Mouse (Mus musculus) left cerebral cortex, adult 2 months (tissue): ENCODE results near the gene Dnase1l1. TPM values are rescaled to one million over a fixed set of nuclear protein-coding genes. Genes with fewer than 3 reads are reported as not detected.

ENCODE experiments used
- DNase-seq, 2 experiments: peaks; one replicate each; pipeline ENCODE4 v3.0.0; 2021 to 2022; ENCODE audit warnings: low spot score in 2 of 2, mixed read lengths in 1 of 2; ENCODE audit errors: extremely low spot score in 1 of 2
- H3K27ac ChIP-seq: fragments of 200-600 bp; 2 replicates; pipeline ENCODE4 v1.8.1; 2022
- H3K4me3 ChIP-seq: fragments of 200-600 bp; 2 replicates; pipeline ENCODE4 v1.8.1; 2022
- CTCF ChIP-seq: fragments of 200-600 bp; IDR thresholded peaks from 2 replicates; pipeline ENCODE4 v1.8.1; 2022; ENCODE audit warnings: antibody characterized with exemption, mild to moderate bottlenecking, moderate library complexity
- intact Hi-C: fragments of 180-260 bp; cut with DNase I; formaldehyde crosslinking; loops from one replicate; pipeline ENCODE4 v1.15.1; 2025
- total RNA-seq, 2 experiments: library from RNA; stranded (reverse); gene quantifications; 2 replicates each; pipeline ENCODE4 v1.2.3; 2021

The Dnase1l1 gene
- total RNA-seq, 2 experiments from 2014 or later = 2.2 to 2.9 TPM

DNA sequence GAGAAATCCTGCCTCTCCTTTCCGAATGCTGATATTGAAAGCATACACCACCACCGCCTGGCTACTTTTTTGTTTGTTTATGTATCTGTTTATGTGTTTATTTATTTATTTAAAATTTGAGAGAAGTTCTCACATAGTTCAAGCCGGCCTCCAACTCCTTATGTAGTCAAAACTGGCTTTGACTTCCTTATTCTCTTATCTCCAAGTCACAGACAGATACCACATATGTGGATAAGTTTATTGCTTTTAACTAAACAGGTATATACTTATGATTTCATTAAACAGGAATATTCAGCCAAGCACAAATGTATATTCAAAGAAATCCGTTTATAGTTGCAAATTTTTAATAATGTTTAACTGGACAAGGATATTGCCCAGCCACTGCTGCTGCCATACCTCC, 11.3 kb upstream of the Dnase1l1 start:
- no peak for TF ChIP-seq CTCF
- no peak for DNase-seq
- H3K4me3 ChIP-seq = no peak overlapping the region
- intact Hi-C loops = no loop called here
- no peak overlapping the region for H3K27ac ChIP-seq

DNA sequence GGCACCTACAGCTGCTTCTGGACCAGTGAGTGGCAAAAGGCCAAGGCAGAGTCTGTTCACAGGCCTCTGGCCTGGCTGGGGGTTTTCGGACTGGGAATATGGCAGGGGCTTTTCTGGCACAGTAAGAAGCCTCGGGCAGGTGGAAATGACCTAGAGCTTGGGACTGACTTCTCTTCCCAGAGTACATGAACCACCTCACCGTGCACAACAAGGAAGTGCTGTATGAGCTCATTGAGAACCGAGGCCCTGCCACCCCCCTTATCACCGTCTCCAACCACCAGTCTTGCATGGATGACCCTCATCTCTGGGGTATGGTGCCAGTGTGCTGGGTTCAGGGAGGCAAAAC, 928 bp upstream of the Dnase1l1 start:
- DNase-seq = no peak
- no peak for TF ChIP-seq CTCF
- intact Hi-C loops = loop anchor here (2.0 kb wide), 1 partner anchor 14 kb away; the partner anchor contains the start of gene Atp6ap1
- H3K4me3 ChIP-seq = peak overlapping the region; percentile 63
- peak overlapping the region; percentile 81 for H3K27ac ChIP-seq

DNA sequence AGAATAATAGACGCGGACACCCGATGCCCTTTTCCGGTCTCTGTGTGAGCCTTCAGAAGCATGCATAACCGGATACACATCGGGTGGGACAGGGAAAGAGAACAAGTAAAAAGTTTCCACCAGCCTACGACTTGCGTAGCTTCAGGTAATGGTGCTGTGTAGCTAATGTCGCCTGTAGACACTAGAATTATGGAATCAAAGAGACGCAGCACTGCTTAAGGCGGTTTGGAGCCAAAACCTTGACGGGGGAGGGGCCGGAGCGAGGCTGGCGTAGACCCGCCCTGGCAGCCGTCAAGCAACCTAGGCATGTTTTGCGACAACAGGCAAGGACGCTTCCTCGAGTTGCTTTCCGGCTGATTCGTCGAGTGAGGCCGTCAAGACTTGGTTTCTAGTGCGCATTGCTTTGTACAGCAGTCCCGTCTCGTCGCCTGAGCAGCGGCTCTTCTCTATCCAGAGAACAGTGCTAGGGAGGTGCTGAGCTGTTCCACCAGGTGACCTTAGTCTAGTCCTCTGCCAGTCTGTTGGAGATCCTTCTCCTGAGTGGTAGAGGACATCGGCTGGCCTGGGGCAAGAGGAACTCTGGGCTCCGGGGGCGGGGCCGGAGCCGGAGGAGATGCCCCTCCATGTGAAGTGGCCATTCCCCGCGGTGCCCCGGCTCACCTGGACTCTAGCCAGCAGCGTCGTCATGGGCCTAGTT, 406 bp upstream of the Dnase1l1 start:
- intact Hi-C loops = loop anchor here (2.0 kb wide), 1 partner anchor 14 kb away; the partner anchor contains the start of gene Atp6ap1
- no peak for TF ChIP-seq CTCF
- Histone ChIP-seq H3K4me3 (peak overlapping the region; percentile 63), H3K27ac (peak overlapping the region; percentile 81)
- DNase-seq = peak; percentile 84 to 85

DNA sequence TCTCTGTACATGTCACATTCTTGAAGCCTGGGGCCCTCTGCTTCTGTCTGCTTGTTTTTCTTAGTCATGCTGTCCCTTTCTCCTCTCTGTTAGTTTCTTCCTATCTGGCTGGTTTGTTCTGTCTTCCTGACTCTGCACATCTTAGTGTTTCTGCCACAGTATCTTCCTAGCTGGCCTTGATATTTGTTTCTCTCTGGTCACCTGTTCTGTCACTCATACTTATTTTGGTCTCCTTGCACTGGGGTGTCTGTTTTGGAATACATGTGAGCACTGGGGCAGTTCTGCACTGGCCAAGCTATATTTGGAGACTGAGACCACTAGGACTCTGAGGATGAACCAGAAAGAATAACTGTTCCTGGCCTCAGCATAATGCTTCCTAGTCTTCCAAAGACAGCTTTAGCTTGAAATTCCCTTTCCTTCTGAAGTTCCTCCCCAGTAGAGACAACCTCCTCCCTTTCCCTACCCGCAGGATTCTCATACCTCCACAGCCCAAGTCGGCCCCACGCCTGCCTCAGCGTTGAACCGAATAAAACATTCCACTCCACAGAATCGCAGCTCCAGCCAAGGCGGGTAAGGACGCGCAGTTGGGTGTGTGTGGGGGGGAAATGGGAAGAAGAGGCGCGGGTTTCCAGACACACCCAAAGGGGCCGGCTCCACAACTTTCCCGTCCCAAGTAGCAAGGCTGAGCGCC, 951 bp downstream of the Dnase1l1 start:
- no peak for TF ChIP-seq CTCF
- DNase-seq = peak in 1 of 2 experiments; percentile 43
- Histone ChIP-seq H3K27ac (no peak overlapping the region), H3K4me3 (peak overlapping the region; percentile 63)
- intact Hi-C loops = no loop called here

DNA sequence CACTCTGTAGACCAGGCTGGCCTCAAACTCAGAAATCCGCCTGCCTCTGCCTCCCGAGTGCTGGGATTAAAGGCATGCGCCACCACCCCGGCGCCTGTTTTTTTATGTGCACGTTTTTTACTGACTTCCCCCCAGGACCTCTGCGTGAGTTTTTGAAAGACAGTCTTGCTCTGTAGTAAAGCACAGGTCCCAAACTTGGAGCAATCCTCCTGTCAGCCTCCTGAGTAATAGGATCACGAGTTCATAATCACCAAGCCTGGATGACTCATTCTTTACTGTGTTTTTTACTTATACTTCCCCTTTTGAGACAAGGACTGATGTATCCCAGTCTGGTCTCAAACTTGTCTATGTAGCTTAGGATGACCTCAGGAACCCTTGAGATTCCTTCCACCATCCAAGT, 4.2 kb downstream of the Dnase1l1 start:
- Histone ChIP-seq H3K4me3 (no peak overlapping the region), H3K27ac (no peak overlapping the region)
- DNase-seq = no peak
- TF ChIP-seq CTCF = no peak
- intact Hi-C loops = loop anchor here (10.0 kb wide), 1 partner anchor 313 kb away; the partner anchor contains the start of gene Hcfc1

DNA sequence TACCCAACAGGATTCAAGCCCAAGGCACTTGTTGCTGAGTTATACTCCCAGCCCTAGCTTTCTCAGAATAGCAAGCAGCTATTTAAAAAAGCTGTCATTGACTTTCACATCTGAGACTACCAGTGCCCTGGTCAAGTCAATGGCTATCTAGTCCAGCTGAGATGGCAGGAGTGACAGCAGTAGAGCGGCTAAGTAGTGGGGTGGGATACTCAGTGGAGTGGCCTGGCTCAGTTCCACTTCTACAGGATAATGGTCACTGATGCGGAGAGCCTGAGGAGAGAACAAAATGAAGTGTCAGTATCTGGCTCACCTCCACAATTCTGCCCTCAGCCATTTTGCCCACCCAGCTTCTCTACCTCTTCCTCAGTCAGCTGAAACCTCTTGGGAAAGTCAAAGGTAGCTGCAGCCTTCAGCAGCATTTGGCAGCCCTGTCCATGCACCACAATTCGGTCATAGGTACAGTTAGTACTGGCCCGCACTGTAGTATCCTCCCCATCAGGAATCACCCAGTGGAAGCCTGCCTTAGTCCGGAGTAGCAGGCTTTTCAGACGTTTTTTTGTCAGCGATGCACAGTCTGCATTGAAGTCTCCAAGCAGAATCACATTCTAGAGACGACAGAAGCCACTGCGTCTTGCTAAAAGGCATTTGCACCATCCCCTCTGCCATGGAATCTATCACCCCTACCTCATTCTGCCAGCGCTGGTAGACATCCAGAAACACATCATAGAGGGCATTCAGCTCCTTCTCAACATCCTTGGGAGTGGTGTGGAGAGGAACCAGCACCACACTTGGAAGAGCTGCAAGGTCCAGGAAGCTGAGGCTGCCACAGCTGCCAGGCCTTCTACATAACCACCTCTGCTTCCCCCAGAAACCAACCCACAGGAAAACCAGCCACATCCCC, 8.5 kb downstream of the Dnase1l1 start:
- no peak for TF ChIP-seq CTCF
- no peak overlapping the region for H3K4me3 ChIP-seq
- no peak overlapping the region for H3K27ac ChIP-seq
- intact Hi-C loops = loop anchor here (10.0 kb wide), 1 partner anchor 309 kb away; the partner anchor contains the start of gene Hcfc1
- no peak for DNase-seq

DNA sequence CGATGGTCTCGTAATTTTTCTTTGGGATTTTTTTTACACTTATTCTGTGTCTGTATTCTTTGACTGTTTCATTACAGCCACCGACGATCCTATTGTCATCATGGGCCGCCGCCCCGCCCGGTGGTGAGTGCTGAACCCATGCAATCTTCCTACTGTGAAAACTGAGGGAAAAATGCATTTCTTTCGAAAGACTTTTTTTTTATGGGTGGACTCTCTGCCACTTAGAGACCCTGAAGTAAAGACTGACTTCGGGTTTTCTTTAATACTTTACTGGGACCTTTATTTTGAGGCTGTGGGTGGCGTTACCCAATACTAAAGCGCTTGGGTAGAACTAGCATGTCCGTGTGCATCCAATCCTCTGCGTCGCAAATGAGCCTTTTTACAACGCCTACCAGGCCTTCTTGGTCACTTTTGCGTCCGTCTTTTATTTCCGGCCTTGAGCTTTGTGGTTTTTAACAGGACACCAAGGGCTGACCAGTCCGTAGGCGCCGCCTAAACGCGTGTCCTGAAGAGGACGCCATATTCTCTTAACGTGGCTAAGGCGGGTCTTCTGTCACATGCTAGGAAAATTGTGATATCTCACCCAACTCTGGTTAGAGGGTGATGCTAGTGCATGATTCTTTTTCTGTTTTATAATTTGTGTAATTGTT, 11.1 kb downstream of the Dnase1l1 start:
- intact Hi-C loops = loop anchor here (10.0 kb wide), 1 partner anchor 306 kb away; the partner anchor contains the start of gene Hcfc1
- H3K27ac ChIP-seq = peak overlapping the region; percentile 83
- peak overlapping the region; percentile 59 for H3K4me3 ChIP-seq
- no peak; the same call in 1 of the 2 replicates for TF ChIP-seq CTCF
- DNase-seq = peak in 1 of 2 experiments; percentile 12

DNA sequence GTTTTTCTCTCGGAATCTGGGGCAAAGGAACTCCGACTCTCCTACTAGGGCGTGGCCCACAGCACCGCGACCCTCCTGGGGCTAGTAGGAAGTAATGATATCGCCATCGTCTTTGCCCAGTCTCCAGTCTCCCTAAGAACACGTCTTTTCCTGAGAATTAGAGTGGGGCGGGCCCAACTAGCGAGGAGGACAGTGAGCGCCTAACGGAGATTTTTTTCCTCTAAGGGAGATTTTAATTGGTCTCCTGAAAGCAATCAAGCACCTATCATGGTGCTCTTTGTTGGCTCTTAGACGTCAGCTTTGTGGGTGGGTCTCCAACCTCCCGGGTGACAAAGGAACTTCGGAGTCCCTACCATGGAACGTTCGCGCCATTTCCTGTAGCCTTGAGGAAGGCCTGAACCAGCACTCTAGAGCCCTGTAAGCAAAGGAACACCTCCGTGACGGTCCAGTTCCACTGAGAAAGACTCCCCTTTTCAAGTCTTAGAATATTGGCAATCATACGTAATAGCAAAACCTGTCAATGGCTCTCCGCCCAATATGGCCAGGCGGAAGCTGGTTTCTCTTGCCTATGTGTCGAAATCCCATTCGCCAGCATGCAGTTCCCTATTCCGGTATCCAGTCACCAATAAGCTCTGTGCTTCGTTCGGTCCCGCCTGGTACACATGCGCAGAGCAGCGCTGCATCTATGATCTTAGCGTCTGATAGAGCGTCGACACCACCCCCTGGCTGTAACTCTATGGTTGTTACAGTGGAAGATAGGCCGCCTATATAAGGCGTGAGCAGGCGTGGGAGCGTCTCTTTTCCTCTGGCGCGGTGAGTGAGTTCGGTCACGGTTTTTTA, 11.9 kb downstream of the Dnase1l1 start, which contains the start of gene Rpl10:
Gene Rpl10 (plus strand): TSS at position 751 of the 840 bp plus-strand sequence.
- peak; percentile 39 for TF ChIP-seq CTCF
- DNase-seq = peak; percentile 82 to 89
- peak within 1 kb of the TSS; percentile 59 for H3K4me3 ChIP-seq
- intact Hi-C loops = loop anchor here (10.0 kb wide), 1 partner anchor 305 kb away; the partner anchor contains the start of gene Hcfc1
- peak within 1 kb of the TSS; percentile 93 for H3K27ac ChIP-seq

DNA sequence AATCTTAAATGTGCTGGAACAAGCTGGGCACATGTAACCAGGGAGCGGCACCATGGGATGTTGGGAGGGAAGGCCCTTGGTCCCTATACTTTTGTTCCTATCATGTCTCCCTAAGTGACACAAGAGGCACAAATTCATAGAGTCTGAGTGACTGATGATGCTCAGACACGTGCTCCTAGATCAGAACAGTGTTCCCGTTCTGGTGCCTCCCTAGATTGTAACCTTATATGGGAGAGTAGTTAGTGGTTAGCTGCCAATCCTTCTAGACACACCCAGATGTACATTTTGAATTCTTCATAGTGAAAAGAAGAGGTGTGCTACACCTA, 12.4 kb downstream of the Dnase1l1 start:
- Histone ChIP-seq H3K4me3 (peak overlapping the region; percentile 45), H3K27ac (peak overlapping the region; percentile 93)
- no peak for TF ChIP-seq CTCF
- intact Hi-C loops = loop anchor here (10.0 kb wide), 1 partner anchor 305 kb away; the partner anchor contains the start of gene Hcfc1
- no peak for DNase-seq

DNA sequence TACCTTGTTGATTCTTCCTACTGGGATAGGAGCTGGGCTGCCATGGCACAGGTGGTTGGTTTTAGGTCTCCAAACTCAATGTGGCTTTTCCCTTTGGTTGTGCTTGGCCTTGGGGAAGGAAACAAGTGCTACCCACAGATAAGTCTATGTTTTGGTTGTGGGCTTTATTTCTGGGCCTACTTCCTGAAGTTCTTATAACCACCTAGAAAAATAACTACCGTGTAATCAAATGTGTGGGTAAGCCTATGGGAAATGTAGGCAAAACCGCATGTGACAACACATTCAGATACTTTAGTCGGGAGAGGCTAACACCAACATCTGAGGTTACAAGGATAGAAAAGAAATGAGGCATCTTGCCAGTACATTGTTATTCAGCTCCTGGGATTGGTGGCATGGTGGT, 24.4 kb downstream of the Dnase1l1 start:
- no peak for DNase-seq
- Histone ChIP-seq H3K4me3 (no peak overlapping the region), H3K27ac (no peak overlapping the region)
- intact Hi-C loops = no loop called here
- TF ChIP-seq CTCF = no peak
